Mouse (Mus musculus): ENCODE data around the gene Fam129b.

Fam129b gene

DNA sequence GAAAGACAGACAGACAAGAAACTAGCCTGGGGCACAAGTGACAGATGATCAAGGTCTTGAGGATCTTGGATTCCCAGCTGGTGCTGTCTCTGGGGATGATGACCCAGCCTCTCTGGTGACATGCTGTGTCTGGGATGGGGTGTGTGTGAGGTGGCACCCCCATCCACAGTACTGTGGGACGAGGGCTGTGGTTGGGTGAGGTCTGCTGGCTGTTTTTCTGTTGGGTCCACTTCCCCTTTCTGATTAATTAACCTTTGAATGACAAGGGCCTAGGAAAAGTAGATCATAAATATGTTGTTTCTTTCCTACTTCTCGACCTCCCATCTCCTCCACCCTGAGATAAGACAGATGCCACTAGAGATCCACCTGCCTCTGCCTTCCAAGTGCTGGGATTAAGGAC is 18.2 kb downstream of the Fam129b start:
- no peak for DNase-seq

DNA sequence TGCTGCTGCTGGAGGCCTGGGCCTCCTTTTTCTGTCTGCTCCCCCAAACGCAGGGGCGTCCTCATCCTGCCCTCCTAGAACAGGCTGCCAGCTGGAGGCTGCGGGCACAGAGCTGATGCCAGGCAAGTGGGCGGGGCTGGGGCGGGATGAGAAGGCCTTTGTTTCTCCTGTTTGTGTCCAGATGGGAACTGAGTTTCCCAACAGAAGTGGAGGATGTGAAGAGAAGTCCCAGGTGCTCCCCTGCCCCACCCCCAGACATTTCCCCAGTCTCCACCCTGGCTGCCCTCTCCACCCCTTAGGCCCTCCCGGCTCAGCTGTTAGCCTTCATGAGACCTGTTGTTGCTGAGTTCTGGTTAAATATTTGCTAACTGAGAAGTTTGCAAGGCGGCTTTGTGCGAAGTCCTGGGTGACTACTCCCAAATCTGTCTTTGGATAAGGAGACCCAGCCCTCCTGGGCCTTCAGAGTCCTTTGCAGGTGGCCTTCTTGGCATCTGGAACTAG is 19.7 kb downstream of the Fam129b start:
- peak; percentile 68 for DNase-seq

DNA sequence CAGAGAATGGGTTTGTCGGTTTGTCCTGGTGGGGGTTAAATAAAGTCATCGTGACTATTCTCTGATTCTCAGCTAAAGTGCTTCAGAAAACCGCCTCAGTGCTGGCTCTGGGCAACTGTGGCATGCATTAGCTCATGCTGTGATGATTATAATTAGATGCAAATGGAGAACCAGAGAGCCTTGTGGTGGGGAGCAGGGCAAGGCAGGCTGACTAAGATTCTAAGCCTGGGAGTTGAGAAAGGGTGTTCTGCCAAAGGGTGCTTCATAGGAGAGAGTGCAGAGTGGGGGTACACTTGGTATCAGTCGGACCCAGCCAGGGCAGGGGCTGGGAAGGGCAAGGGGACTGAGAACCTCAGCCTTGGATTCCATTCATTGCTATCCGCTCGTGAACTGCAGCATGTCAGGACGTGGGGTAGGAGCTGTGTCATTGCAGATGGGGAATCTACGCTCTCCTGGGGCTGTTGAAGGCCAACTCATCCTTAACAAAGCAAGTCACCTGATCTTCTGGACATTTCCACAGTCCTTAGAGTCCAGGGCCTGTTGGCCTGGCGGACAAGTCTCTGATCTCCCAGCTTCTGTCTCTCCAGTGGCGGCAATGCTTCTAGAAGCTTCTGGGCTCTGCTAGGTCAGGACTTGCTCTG is 20.7 kb downstream of the Fam129b start:
- no peak for DNase-seq

- DNase-seq = peak; percentile 38
These were observed 23.1 kb downstream of the Fam129b start for GRCm38 (mm10) chr2:32898983-32899382.

DNA sequence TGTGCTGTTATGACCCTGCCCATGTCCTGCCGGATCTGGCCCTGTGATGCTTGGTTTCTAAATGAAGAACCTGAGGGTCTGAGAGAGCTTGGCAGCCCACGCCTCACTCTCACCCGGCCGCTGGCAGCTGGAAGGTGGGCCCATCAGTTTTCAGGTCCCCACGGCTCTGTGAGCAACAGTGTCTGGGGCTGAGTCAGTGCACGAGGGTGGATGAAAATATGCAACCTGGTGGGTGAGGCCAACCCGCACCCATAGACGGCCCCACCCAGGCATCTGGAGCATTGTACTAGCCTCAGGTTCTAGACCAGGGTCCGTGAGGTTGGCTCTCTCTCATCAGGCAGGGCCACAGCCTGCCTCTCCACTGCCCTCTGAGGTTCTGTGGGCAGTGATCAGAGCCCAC is 26.2 kb downstream of the Fam129b start:
- DNase-seq = no peak

DNA sequence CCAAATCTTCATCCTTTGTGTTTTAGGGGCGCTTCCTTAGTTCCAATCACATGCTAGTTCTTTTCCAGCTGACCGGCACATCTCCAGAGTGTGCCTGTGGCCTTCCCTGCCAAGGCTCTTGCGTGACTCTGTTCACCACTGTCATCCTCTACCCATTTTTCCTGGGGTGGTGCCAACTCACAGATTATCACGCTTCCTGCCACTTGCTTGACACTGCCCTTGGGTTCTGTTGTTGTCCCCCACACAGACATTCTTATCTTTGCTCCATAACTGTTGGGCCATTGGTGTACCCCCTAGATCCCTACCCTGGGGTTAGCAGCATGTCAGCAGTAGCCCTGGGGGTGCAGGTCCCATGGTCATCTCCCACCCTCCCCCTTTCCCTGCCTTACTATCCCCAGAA is 27.6 kb downstream of the Fam129b start:
- no peak for DNase-seq

DNA sequence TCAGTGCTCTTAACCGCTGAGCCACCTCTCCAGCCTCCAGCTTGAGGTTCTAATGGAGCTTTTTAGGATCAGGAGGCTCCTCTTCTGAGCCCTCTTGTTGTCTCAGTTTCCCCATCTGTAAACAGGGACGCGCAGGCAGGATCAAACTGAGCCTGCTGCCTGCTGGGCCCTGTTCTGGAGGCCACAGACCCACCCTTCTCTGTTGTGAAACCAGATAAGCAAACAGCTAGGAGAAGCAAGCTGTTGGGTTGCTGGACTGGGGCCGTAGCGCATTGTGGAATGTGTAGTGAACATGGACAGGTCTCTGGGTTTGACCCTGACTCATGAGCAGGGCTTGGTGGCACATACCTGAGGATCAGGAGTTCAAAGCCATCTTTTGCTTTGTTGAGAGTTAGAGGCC is 28.7 kb downstream of the Fam129b start:
- no peak for DNase-seq

- DNase-seq = no peak
These were observed 29.4 kb downstream of the Fam129b start for GRCm38 (mm10) chr2:32905297-32905696.

GRCm38 (mm10) chr2:32907442-32907841 is 31.5 kb downstream of the Fam129b start:
- no peak for DNase-seq

DNA sequence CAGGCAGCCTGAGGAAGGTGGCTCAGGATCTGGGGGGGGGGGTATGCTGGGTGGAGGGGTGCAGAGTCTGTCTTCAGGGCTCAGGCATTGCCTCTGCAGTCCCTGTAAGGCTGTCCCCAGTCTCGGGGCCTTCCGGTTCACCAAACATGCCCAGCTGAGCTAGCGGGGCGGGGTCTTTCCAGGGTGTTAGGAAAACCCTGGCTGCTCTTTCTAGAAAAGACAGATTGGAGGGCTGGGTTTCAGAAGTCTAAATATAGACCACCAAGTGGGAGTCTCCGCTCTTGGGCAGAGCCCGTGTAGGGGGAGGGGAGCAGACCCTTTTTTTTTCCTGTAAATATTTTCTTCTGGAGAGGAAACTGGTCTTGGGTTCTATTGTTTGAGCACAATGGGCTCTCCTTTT is 32.4 kb downstream of the Fam129b start:
- DNase-seq = peak; percentile 50

DNA sequence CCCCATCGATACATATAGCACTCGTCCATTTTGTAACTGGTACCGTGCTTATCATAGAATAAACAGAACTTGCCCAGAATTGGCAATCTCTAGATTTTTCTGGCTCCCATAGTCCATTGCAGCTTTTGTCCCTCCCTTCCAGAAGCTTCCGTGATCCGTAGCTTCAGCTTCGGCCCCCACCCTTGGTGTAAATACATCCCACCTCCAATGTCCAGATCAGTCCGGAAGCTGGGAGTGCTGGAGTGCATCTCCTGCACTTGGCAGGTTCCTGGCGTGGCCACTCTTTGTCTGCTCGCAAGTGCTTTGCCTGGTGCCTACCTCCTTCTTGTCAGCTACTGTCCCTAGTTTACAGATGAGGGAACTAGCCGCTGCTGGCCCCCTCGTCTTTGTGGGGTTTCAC is 32.9 kb downstream of the Fam129b start:
- no peak for DNase-seq

DNA sequence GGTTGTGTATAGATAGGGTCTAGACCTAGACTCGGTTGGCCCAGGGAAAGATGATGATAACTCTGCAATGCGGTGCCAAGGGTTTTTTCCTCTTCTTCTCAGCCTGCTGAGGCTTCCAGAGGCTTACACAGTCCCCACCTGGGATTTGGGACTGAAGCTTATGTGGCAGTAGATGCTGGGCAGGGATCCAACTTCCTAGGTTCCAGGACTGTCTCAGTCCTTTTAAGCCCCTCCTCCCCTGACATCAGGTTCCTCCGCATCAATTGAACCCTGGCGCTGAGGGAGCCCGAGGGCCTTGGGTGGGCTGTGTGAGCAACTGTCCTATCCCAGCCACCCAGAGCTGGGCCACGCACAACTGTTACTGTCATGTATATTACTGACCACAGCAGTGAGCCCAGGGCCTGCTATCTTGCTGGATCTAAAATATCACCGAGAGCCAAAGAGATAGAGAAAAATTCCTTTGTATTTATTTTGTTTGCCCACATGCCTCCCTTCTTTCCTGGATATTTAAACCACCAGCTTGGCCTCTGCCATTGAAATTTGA is 35.8 kb downstream of the Fam129b start:
- no peak for DNase-seq

DNA sequence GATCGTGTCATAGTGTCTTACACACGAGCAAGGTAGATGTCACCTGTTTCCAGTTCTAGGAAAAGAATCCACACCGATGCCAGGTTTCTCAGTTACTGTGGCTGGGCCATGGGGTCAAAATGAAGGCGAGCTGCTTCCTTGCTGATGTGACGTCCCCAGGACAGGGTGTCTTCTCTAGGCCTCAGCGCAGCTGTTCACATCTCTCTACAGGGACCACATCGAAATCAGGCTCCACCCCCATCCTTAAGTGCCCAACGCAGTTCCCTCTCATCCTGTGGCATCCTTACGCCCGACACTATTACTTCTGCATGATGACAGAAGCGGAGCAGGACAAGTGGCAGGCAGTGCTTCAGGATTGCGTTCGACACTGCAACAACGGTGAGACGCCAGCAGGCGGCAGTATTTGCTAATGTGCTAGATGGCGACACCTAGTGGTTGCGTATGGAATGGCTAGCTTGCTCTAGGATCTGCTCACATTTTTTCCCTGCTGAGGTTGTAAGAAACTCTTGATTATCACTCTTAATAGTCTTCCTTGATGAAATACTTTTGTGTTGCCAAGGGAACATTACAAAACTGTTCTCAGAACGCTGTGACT is 36.4 kb downstream of the Fam129b start:
- DNase-seq = peak; percentile 86

GRCm38 (mm10) chr2:32914362-32914761 is 38.4 kb downstream of the Fam129b start:
- no peak for DNase-seq

- peak; percentile 62 for DNase-seq
These were observed 39.0 kb downstream of the Fam129b start for GRCm38 (mm10) chr2:32914896-32915295.

DNA sequence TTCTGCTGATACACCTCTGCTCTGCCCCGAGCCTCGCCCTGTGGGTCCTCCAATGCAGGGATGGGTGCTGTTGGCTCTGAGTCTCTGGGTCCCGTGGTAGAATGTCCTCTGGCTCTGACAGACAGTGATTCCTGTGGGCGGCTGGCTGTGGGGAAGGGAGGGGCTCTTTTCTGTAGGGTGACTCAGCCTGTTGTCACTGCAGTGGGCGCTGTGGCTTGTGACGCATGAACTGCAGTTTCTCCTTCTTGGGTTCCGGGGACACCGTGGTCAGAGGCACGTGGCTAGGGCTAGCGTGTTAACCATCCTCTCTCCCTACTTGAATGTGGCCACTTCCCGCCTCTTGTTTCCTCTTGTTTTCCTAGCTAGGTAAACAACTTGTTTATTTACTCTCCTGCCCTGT is 41.6 kb downstream of the Fam129b start:
- peak; percentile 31 for DNase-seq

GRCm38 (mm10) chr2:32918391-32918790 is 42.5 kb downstream of the Fam129b start:
- no peak for DNase-seq

GRCm38 (mm10) chr2:32921235-32921634 is 45.3 kb downstream of the Fam129b start:
- no peak for DNase-seq

- DNase-seq = no peak
These were observed 46.0 kb downstream of the Fam129b start for GRCm38 (mm10) chr2:32921801-32922380.

GRCm38 (mm10) chr2:32922564-32922963 is 46.6 kb downstream of the Fam129b start:
- no peak for DNase-seq

- DNase-seq = no peak
These were observed 47.8 kb downstream of the Fam129b start for GRCm38 (mm10) chr2:32923551-32924250.

GRCm38 (mm10) chr2:32924306-32924844 is 48.5 kb downstream of the Fam129b start:
- DNase-seq = no peak

Measured in kidney, adult 9 months (tissue).